Mouse (Mus musculus) embryo, embryonic 10.5 days (tissue): ENCODE results near the gene Podn.

Source experiments
- DNase-seq: peaks from one replicate; pipeline ENCODE4 v3.0.0-alpha.2; 2015; ENCODE audit warnings: low spot score

Gene Podn

DNA sequence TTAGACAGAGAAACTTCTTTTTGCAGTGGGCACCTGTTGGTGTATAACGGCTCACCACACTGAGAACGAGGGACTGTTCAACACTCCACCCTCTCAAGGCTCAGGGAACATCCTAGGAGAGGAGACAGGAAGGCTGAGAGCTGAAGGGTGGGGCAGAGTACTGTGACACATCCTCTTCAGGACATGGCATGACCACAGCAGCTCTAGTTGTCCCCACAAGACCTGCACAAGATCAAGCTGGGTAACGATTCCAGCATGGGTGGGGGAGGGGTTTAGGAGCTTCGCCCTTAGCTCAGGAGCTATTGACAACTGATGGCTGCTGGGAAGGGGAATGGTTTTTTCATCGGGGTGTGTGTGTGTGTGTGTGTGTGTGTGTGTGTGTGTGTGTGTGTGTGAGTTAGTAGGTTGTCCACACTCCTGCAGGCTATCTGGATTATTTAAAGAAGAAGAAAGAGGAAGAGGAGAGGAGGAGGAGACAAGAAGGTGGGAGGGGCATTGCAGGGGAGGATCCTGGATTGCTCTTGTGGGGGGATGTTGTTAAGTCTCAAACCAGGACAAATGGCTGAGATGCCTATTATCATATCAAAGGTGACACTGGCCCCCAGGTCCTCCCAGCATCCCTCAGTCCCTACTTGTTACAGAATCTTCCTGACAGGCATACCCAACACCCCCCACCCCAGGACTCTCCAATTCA lies 129.7 kb downstream of the Podn start:
- no peak for DNase-seq
